Mouse (Mus musculus): ENCODE measurements around the gene Xpo5.

DNA sequence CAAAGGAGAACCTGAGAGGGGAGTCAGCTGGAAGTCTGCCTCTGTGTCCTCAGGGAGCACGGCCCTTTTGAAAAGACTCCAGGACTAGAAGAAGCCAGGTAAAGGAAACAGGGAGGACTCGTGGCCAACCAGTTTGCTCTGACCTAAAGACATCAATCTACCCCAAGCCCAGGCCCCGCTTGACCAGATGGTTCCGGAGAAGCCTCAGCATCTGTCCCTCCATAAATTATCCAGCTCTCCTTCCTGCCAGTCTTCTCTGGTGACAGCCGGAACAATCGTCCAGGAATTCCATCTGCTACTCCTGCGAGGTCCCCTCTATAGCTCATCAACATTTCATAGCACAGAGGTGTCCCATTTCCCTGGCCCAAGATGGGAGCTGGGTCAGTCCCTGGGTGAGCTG is 82.1 kb downstream of the Xpo5 start:
- TF ChIP-seq CTCF (IDR thresholded peaks at IDR 0.05; ENCODE audit: control insufficient read depth, insufficient read depth, insufficient read length) (no peak), MYOG (IDR thresholded peaks at IDR 0.05; ENCODE audit: control insufficient read depth, extremely low read depth, insufficient read length) (no peak), MYOD1 (IDR thresholded peaks at IDR 0.05; ENCODE audit: control insufficient read depth, insufficient read length, low read depth) (peak; percentile 81), FOSL1 (IDR thresholded peaks at IDR 0.05; ENCODE audit: insufficient read depth, low read length, poor library complexity, severe bottlenecking) (no peak), CEBPB (IDR thresholded peaks at IDR 0.05; ENCODE audit: low read depth) (no peak)
